Mouse (Mus musculus): Measurements from ENCODE around the gene Bloc1s6.

Bloc1s6 gene

GRCm38 (mm10) chr2:122765071-122765793, 26.9 kb downstream of the Bloc1s6 start, which contains the start of gene Sqor:
Gene Sqor (plus strand): TSS chr2:122765237.
- peak; percentile 14 to 18 for DNase-seq (ENCODE audit: low spot score in 2 of 2)

DNA sequence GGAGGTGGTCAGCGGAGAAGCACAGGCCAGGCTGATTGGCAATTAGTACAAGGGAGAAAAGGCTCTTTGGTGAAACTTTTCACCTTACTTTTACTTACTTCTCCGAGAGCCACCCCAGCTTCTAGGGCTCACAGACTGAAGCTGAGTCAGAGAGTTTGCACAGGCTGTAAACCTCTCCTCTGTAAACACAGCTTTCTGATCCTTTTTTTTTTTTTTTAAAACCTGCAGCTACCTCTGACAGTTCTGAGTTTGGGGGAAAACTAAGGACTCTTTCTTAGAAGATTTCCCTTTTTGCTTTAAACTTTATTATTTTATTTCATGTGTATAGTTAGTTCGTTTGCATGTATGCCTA, 27.5 kb downstream of the Bloc1s6 start:
- no peak for DNase-seq (ENCODE audit: low spot score in 2 of 2)

DNA sequence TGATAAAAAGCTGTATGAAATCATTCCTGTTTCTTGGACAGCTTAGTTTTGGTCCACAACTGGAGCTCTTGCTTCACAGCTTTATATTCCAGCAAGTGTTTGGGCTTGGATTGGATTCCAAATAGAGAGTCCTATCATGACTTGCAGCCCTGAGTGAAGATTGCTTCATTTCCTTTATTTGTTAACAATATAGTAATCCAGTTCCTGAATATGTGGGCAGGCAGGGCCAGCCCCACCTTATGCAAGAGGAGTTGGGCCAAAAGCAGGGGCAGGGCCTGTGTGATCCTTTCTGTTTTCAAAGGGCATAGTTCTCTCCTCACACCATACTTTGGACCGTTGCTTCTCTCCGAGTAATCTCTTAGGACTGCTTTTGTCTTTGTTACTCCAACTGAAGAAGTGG, 32.7 kb downstream of the Bloc1s6 start:
- DNase-seq (ENCODE audit: low spot score in 2 of 2), result no peak

DNA sequence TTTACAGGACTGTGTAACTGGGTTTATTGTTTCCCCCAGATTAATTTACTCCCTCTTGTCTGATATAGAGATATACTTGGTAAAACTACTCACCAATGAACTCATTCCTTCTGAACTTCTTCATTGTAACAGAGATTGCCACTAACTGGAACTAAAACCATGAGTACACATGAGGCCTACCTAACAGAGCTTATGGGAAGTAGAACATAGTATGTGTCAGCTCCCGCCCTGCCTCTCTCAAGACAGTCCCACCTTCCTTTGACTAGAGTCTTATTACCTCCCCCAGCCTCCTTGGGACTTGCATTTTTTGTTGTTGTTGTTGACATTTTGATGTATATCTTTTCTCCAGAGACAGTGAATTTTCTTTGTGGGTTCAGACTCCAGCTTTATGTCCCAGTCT, 34.6 kb downstream of the Bloc1s6 start:
- DNase-seq (ENCODE audit: low spot score in 2 of 2), result no peak

GRCm38 (mm10) chr2:122775491-122775890, 37.2 kb downstream of the Bloc1s6 start:
- no peak for DNase-seq (ENCODE audit: low spot score in 2 of 2)

DNA sequence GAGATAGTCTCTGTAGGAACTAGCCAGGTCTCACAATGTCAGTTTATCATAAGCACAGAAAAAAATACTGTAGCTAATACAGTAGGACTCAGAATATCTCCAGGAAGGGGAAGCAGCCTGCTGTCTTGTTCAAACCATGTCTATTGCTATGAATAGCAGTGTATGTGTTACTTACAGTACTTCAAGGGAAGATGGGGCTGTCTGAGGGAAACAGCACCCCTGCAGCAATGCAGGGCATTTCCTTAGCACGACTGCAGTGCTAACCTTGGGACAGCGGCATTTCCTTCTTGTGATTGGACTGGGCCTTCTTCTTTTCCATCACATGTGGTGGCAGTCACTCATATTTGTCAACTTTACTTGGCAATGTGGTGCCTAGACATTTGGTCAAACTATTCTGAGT, 38.5 kb downstream of the Bloc1s6 start:
- DNase-seq (ENCODE audit: low spot score in 2 of 2), result no peak

- no peak for DNase-seq (ENCODE audit: low spot score in 2 of 2)
Measured at GRCm38 (mm10) chr2:122779967-122780366, 41.7 kb downstream of the Bloc1s6 start.

GRCm38 (mm10) chr2:122780447-122780846, 42.1 kb downstream of the Bloc1s6 start:
- DNase-seq (ENCODE audit: low spot score in 2 of 2), result no peak

DNA sequence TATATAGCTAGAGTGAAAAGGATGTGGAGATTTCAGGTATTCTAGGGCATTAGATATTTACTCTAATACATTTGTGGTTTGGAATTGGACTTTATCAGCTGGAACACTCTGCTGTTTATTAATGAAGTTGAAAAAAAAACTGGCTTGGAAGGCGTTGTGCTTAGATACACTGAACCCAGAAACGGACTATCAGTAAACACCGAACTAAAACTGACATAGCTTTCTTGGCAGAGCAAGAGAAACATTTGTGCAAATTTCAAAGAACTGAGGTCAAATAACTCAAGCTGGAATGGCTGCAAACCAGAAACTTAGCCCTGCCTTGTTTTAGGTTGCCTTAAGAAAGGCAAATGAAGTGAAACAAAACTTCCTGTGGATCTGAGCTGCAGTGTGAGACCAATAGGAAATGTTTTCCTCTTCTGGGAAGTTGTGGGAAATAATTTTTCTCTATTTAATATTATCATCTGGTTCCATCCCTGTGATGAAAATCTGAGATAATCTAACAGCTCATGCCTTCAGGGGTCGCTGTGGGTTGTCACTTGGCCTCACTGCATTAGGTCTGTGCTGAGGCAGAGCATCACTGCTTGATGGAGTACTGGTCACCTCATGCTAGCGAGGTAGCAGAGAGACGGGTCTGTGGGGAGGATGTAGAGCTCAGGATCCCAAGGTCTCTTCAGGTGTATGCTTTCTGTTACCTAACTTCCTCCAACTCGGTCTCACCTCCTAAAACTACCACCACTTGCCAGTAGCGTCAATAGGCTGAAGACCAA, 43.5 kb downstream of the Bloc1s6 start:
- DNase-seq (ENCODE audit: low spot score in 2 of 2), result no peak

- DNase-seq (ENCODE audit: low spot score in 2 of 2), result no peak
Measured at GRCm38 (mm10) chr2:122783730-122784129, 45.4 kb downstream of the Bloc1s6 start.

- DNase-seq (ENCODE audit: low spot score in 2 of 2), result no peak
Measured at GRCm38 (mm10) chr2:122784701-122785100, 46.4 kb downstream of the Bloc1s6 start.

GRCm38 (mm10) chr2:122786167-122786566, 47.9 kb downstream of the Bloc1s6 start:
- DNase-seq (ENCODE audit: low spot score in 2 of 2), result no peak

DNA sequence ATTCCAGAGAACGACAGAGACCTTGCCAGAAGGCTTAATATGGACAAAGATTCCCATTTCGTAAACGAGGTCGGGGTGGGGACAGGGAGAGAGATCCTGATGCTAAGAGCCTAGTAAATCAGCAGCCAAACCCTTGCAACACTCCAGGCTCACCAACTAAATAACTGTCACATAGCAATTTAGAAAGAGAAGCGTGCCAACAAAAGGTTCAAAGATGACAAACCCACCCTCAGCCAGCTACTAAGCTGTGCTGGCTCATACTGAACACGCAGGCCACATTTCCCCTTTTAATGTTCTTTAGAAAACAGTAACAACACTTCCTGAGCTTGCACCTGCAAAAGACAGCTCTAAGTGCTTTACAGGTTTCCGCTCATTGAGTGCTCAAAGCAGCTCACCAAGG, 51.0 kb downstream of the Bloc1s6 start:
- DNase-seq (ENCODE audit: low spot score in 2 of 2), result no peak

DNA sequence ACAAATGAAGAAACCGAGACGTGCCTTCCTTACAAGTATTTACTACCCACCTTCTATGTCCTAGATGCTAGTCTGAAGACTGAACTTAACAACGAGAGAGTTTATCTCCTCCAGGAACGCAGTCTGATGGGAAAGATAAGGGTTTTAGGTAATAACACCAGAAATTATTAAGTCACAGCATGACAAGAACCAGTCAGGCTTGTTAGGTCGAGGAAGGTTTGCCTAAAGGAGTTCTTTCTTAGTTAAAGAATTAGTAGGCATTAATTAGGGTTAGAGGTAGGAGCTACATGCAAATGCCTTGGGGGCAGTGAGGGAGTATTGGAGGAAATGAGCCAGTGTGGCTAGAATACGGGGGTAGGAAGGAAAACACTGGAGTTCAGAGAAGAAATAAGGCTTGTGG, 51.4 kb downstream of the Bloc1s6 start:
- no peak for DNase-seq (ENCODE audit: low spot score in 2 of 2)

All from natural killer cell, adult 2 months (primary cell).